Mouse (Mus musculus) forebrain, postnatal 0 days (tissue): ENCODE measurements at regions not wholly inside any gene's neighbourhood (a gene's known extent, or its start where the extent isn't known, plus 50 kb on each side); places are given as distances from the start of the nearest gene placed in this dataset.

Source experiments
- ATAC-seq: fragments of 200-750 bp; cut with Nextera tagmentation; 2 replicates; pipeline ENCODE4 v1.8.0; 2017; ENCODE audit warnings: mild to moderate bottlenecking, moderate library complexity
- DNase-seq: peaks from one replicate; pipeline ENCODE4 v3.0.0-alpha.2; 2015
- H3K27ac ChIP-seq: fragments of 300-500 bp; sonication (generic); 2 replicates; pipeline ENCODE4 v1.5.1; 2014; ENCODE audit warnings: low read depth, mild to moderate bottlenecking, antibody characterized with exemption, low read length, moderate library complexity, mixed read lengths
- H3K27me3 ChIP-seq: fragments of 300-500 bp; sonication (generic); 2 replicates; pipeline ENCODE4 v1.6.1; 2014; ENCODE audit warnings: mild to moderate bottlenecking, low read length, mixed read lengths; ENCODE audit not compliant: insufficient read depth
- H3K36me3 ChIP-seq: fragments of 300-500 bp; sonication (generic); 2 replicates; pipeline ENCODE4 v1.6.1; 2014; ENCODE audit warnings: mild to moderate bottlenecking, moderate library complexity; ENCODE audit not compliant: insufficient read depth
- H3K4me1 ChIP-seq: fragments of 300-500 bp; sonication (generic); 2 replicates; pipeline ENCODE4 v1.6.1; 2014; ENCODE audit warnings: antibody characterized with exemption; ENCODE audit not compliant: insufficient read depth
- H3K4me2 ChIP-seq: fragments of 300-500 bp; sonication (generic); 2 replicates; pipeline ENCODE4 v1.6.1; 2014; ENCODE audit warnings: low read depth, mild to moderate bottlenecking, moderate library complexity
- H3K4me3 ChIP-seq: fragments of 300-500 bp; sonication (generic); 2 replicates; pipeline ENCODE4 v1.5.1; 2014; ENCODE audit warnings: low read depth, low read length, mixed read lengths
- H3K9ac ChIP-seq: fragments of 300-500 bp; sonication (generic); 2 replicates; pipeline ENCODE4 v1.6.1; 2014; ENCODE audit warnings: mild to moderate bottlenecking
- H3K9me3 ChIP-seq: fragments of 300-500 bp; sonication (generic); 2 replicates; pipeline ENCODE4 v1.6.1; 2016; ENCODE audit warnings: low read length
- CTCF ChIP-seq: sonication (generic); IDR thresholded peaks from 2 replicates; pipeline ENCODE4 v1.5.1; 2016; ENCODE audit warnings: antibody characterized with exemption, control low read depth, low read depth
- WGBS: fragments of 180-500 bp; shearing (Covaris S2); extraction: QIAGEN DNeasy Blood & Tissue Kit; methylation state at CpG from one replicate; pipeline ENCODE4 v1.1.7; 2014; 5-methylcytosine and 5-hydroxymethylcytosine counted together

DNA sequence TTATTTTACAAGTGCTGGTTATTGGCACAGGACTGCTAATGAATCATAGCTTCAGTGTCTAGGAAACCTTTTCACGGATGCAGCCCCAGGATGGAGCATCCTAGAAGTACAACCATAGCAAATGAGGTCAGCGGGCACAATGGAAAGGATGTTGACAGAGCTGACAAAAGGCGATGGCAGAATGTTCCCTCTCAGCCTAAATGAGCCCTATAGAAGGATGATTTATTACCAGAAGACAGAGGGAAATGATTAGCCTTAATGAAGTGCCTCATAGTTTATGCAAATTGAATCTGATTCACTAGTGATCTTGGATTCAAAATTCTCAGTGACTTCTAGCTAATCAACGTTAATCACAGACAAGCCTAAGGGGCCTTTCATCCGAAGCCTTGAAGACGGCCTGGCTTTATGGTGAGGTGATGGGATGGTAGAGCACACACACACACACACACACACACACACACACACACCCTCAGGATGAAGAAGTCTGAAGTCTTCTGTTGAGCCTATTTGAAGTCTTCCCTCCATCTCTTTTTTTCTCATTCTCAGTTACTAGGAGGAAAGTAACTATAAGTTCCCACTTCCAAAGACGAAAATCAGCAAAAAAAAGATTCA lies 267.4 kb upstream of the Clec14a start:
- H3K27me3 ChIP-seq: no peaks in the 10 kb centered on the region
- no peak for ATAC-seq

GRCm38 (mm10) chr12:58530306-58530705 lies 261.2 kb upstream of the Clec14a start:
- Histone ChIP-seq H3K9me3 (no peaks in the 10 kb centered on the region), H3K4me3 (no peak overlapping the region), H3K36me3 (no peaks in the 10 kb centered on the region), H3K4me2 (no peak overlapping the region), H3K27ac (no peak overlapping the region), H3K27me3 (no peaks in the 10 kb centered on the region), H3K9ac (no peak overlapping the region), H3K4me1 (no peaks in the 10 kb centered on the region)
- TF ChIP-seq CTCF: no peak
- 34% methylated on average over 3 of the region's 3 CpGs for WGBS
- no peak for DNase-seq
- ATAC-seq: no peak

More for the DNA sequence above, 267.4 kb upstream of the Clec14a start:
- no peak overlapping the region for H3K27ac ChIP-seq
- DNase-seq: no peak
- H3K4me3 ChIP-seq: no peak overlapping the region
- no peaks in the 10 kb centered on the region for H3K36me3 ChIP-seq
- no peak for TF ChIP-seq CTCF
- 39% methylated on average over 7 of the region's 7 CpGs for WGBS
- H3K9me3 ChIP-seq: no peaks in the 10 kb centered on the region
- H3K4me2 ChIP-seq: no peak overlapping the region
- H3K9ac ChIP-seq: no peak overlapping the region
- H3K4me1 ChIP-seq: no peaks in the 10 kb centered on the region

DNA sequence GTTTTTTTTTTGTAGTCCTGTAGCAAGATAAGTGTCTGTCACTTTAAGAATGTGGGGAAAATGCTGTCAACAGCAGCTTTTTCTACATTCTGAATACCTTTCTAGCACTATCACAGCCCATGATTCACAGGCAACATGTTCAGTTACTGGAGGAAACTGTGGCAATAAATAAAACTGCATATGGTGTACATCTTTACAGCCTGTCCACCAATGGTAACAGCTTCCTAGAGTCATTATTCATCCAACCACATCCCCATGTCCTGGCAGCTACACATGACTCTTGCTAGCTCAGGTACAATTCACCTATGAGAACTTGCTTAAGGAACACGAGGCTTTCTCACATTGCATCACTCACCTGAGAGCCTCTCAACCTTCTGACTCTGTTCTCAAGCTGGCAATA lies 247.7 kb upstream of the Clec14a start:
- DNase-seq: no peak
- no peaks in the 10 kb centered on the region for H3K36me3 ChIP-seq
- no peaks in the 10 kb centered on the region for H3K27me3 ChIP-seq
- H3K4me3 ChIP-seq: no peak overlapping the region
- H3K4me1 ChIP-seq: no peaks in the 10 kb centered on the region; the same call in 1 of the 2 replicates
- no peak overlapping the region for H3K27ac ChIP-seq
- no peak for TF ChIP-seq CTCF
- H3K9ac ChIP-seq: no peak overlapping the region
- H3K4me2 ChIP-seq: no peak overlapping the region
- no peak for ATAC-seq
- no peaks in the 10 kb centered on the region for H3K9me3 ChIP-seq
- 79% methylated on average over 1 of the region's 1 CpGs for WGBS

- DNase-seq: no peak
Measured at GRCm38 (mm10) chr12:58513951-58514350, 244.9 kb upstream of the Clec14a start.

DNA sequence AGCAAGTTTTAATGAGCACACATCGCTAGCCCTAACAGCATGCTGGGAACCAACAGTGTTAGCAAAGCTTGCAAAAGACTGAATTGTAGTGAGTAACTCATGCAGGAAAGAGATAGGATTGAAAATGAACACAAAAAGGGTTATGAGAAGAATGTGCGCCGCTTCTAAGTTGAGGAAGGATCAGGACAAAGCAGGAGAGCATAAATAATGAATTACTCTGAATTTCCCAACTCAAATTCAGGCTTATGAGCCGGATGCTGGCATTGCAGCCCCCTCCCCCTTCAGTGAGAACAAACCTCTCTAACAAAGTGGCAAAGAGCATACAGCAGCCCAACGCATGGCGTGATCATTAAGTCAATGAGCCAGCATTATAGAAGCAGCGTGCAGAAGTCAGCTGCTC lies 243.6 kb upstream of the Clec14a start:
- peak; percentile 81 for ATAC-seq
- H3K27ac ChIP-seq: no peak overlapping the region
- no peaks in the 10 kb centered on the region for H3K27me3 ChIP-seq
- H3K4me3 ChIP-seq: no peak overlapping the region
- H3K4me2 ChIP-seq: peak overlapping the region; percentile 13
- DNase-seq: peak; percentile 39
- H3K9me3 ChIP-seq: no peaks in the 10 kb centered on the region
- no peak for TF ChIP-seq CTCF
- H3K36me3 ChIP-seq: no peaks in the 10 kb centered on the region
- no peaks in the 10 kb centered on the region; the same call in 1 of the 2 replicates for H3K4me1 ChIP-seq
- 9% methylated on average over 7 of the region's 7 CpGs for WGBS
- no peak overlapping the region for H3K9ac ChIP-seq

More at GRCm38 (mm10) chr12:58513951-58514350, 244.9 kb upstream of the Clec14a start:
- H3K4me2 ChIP-seq: no peak overlapping the region
- no peak for TF ChIP-seq CTCF
- no peak for ATAC-seq
- no peaks in the 10 kb centered on the region for H3K27me3 ChIP-seq
- H3K4me1 ChIP-seq: no peaks in the 10 kb centered on the region; the same call in 1 of the 2 replicates
- 100% methylated on average over 1 of the region's 1 CpGs for WGBS
- H3K9ac ChIP-seq: no peak overlapping the region
- H3K27ac ChIP-seq: no peak overlapping the region
- no peak overlapping the region for H3K4me3 ChIP-seq
- H3K9me3 ChIP-seq: no peaks in the 10 kb centered on the region
- H3K36me3 ChIP-seq: no peaks in the 10 kb centered on the region

- DNase-seq (peak; percentile 23), ATAC-seq (peak; percentile 79; the same call in 1 of the 2 replicates)
- Histone ChIP-seq H3K9me3 (no peaks in the 10 kb centered on the region), H3K4me1 (no peaks in the 10 kb centered on the region), H3K4me3 (no peak overlapping the region), H3K27me3 (no peaks in the 10 kb centered on the region), H3K27ac (no peak overlapping the region), H3K4me2 (no peak overlapping the region), H3K36me3 (no peaks in the 10 kb centered on the region), H3K9ac (no peak overlapping the region)
- TF ChIP-seq CTCF: no peak
Measured at GRCm38 (mm10) chr12:58504283-58504682, 235.2 kb upstream of the Clec14a start.

- no peak overlapping the region for H3K9ac ChIP-seq
- H3K4me3 ChIP-seq: no peak overlapping the region
- no peak for TF ChIP-seq CTCF
- H3K4me2 ChIP-seq: no peak overlapping the region
- H3K27ac ChIP-seq: no peak overlapping the region
- H3K36me3 ChIP-seq: no peaks in the 10 kb centered on the region
- no peak for DNase-seq
- no peaks in the 10 kb centered on the region for H3K4me1 ChIP-seq
- H3K27me3 ChIP-seq: no peaks in the 10 kb centered on the region
- no peaks in the 10 kb centered on the region for H3K9me3 ChIP-seq
- ATAC-seq: no peak
Measured at GRCm38 (mm10) chr12:58474181-58474580, 205.1 kb upstream of the Clec14a start.
